Mouse (Mus musculus): ENCODE results near the gene Proca1. TPM values are rescaled to one million over a fixed set of nuclear protein-coding genes. Genes with fewer than 3 reads are reported as not detected.

Proca1 gene
- polyA plus RNA-seq, 1 experiment = not detected

GRCm38 (mm10) chr11:78231518-78231917 is 38.3 kb downstream of the Proca1 start:
- no peaks in the 10 kb centered on the region for H3K27me3 ChIP-seq (ENCODE audit: control insufficient read depth)
- no peak overlapping the region for H3K4me3 ChIP-seq (replicated peaks)
- H3K36me3 ChIP-seq (ENCODE audit: control insufficient read depth) = peaks cover 91% of the 10 kb centered on the region
- no peak for TF ChIP-seq TAL1 (IDR thresholded peaks at IDR 0.05; ENCODE audit: low read length)
- TF ChIP-seq GATA1 (IDR thresholded peaks at IDR 0.05; ENCODE audit: low read length) = no peak
- H3K4me1 ChIP-seq (ENCODE audit: control insufficient read depth) = peaks cover 5% of the 10 kb centered on the region
- no peaks in the 10 kb centered on the region for H3K9me3 ChIP-seq (ENCODE audit: control insufficient read depth, low read length)

DNA sequence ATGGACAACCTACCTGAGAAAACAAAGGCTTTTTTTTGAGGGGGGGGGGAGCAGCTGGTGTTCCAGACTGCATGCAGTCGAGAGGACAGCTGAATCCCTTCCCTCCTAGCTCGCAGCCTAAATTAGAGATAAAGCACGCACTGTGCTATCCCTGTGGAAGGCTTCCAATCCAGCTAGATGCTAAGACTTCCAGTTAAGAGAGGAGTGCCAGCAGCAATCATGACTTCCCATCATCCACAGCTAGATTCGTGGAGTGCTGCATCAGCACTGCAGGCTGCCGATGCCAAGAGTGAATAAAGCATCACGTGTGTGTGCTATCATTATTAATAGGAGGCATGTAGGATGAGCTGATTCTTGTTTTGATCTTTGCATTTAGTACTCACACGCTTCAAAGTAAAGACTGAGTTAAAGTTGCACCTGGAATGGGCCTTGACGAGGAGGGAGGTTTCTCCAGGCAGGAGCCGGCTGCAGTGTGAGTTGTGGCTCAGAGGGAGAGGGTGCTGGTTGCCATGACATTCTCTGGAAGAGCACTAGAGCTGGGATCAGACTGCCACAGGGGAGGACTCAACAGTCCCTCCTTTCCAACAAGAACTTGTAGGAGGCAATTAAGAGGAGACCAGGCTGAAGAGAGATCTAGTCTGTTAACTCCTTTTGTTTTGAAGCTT is 47.1 kb downstream of the Proca1 start:
- TF ChIP-seq GATA1 (IDR thresholded peaks at IDR 0.05; ENCODE audit: low read length) (no peak), TAL1 (IDR thresholded peaks at IDR 0.05; ENCODE audit: low read length) (no peak)
- no peak overlapping the region for H3K4me3 ChIP-seq (replicated peaks)
- H3K9me3 ChIP-seq (ENCODE audit: control insufficient read depth, low read length) = no peaks in the 10 kb centered on the region
- peaks cover 47% of the 10 kb centered on the region for H3K36me3 ChIP-seq (ENCODE audit: control insufficient read depth)
- H3K27me3 ChIP-seq (ENCODE audit: control insufficient read depth) = no peaks in the 10 kb centered on the region
- H3K4me1 ChIP-seq (ENCODE audit: control insufficient read depth) = peaks cover 25% of the 10 kb centered on the region

GRCm38 (mm10) chr11:78245261-78245626 is 52.1 kb downstream of the Proca1 start:
- H3K4me3 ChIP-seq (replicated peaks) = peak overlapping the region; percentile 74
- no peaks in the 10 kb centered on the region for H3K27me3 ChIP-seq (ENCODE audit: control insufficient read depth)
- H3K4me1 ChIP-seq (ENCODE audit: control insufficient read depth) = peaks cover 57% of the 10 kb centered on the region
- H3K9me3 ChIP-seq (ENCODE audit: control insufficient read depth, low read length) = no peaks in the 10 kb centered on the region
- TF ChIP-seq GATA1 (IDR thresholded peaks at IDR 0.05; ENCODE audit: low read length) = no peak
- TF ChIP-seq TAL1 (IDR thresholded peaks at IDR 0.05; ENCODE audit: low read length) = no peak
- H3K36me3 ChIP-seq (ENCODE audit: control insufficient read depth) = peaks cover 30% of the 10 kb centered on the region

GRCm38 (mm10) chr11:78245627-78246317 is 52.6 kb downstream of the Proca1 start, which contains the start of the genes Sdf2 and Supt6:
TSS of gene Sdf2 (plus strand) at chr11:78245746.
TSS of gene Supt6 (minus strand) at chr11:78245987.
- TF ChIP-seq TAL1 (IDR thresholded peaks at IDR 0.05; ENCODE audit: low read length) (no peak), GATA1 (IDR thresholded peaks at IDR 0.05; ENCODE audit: low read length) (no peak)
- H3K9me3 ChIP-seq (ENCODE audit: control insufficient read depth, low read length) = no peaks in the 10 kb centered on the region
- peaks cover 57% of the 10 kb centered on the region for H3K4me1 ChIP-seq (ENCODE audit: control insufficient read depth)
- peak within 1 kb of the TSS; percentile 74 for H3K4me3 ChIP-seq (replicated peaks)
- H3K27me3 ChIP-seq (ENCODE audit: control insufficient read depth) = no peaks in the 10 kb centered on the region
- H3K36me3 ChIP-seq (ENCODE audit: control insufficient read depth) = peaks cover 28% of the 10 kb centered on the region

GRCm38 (mm10) chr11:78246318-78247011 is 53.3 kb downstream of the Proca1 start:
- H3K9me3 ChIP-seq (ENCODE audit: control insufficient read depth, low read length) = no peaks in the 10 kb centered on the region
- H3K36me3 ChIP-seq (ENCODE audit: control insufficient read depth) = peaks cover 33% of the 10 kb centered on the region
- H3K27me3 ChIP-seq (ENCODE audit: control insufficient read depth) = no peaks in the 10 kb centered on the region
- H3K4me3 ChIP-seq (replicated peaks) = peak overlapping the region; percentile 74
- no peak for TF ChIP-seq TAL1 (IDR thresholded peaks at IDR 0.05; ENCODE audit: low read length)
- no peak for TF ChIP-seq GATA1 (IDR thresholded peaks at IDR 0.05; ENCODE audit: low read length)
- peaks cover 57% of the 10 kb centered on the region for H3K4me1 ChIP-seq (ENCODE audit: control insufficient read depth)

- Histone ChIP-seq H3K36me3 (ENCODE audit: control insufficient read depth) (peaks cover 34% of the 10 kb centered on the region), H3K9me3 (ENCODE audit: control insufficient read depth, low read length) (no peaks in the 10 kb centered on the region), H3K27me3 (ENCODE audit: control insufficient read depth) (no peaks in the 10 kb centered on the region), H3K4me3 (replicated peaks) (peak overlapping the region; percentile 74), H3K4me1 (ENCODE audit: control insufficient read depth) (peaks cover 53% of the 10 kb centered on the region)
- no peak for TF ChIP-seq GATA1 (IDR thresholded peaks at IDR 0.05; ENCODE audit: low read length)
- no peak for TF ChIP-seq TAL1 (IDR thresholded peaks at IDR 0.05; ENCODE audit: low read length)
These were observed 53.8 kb downstream of the Proca1 start for GRCm38 (mm10) chr11:78247012-78247348.

DNA sequence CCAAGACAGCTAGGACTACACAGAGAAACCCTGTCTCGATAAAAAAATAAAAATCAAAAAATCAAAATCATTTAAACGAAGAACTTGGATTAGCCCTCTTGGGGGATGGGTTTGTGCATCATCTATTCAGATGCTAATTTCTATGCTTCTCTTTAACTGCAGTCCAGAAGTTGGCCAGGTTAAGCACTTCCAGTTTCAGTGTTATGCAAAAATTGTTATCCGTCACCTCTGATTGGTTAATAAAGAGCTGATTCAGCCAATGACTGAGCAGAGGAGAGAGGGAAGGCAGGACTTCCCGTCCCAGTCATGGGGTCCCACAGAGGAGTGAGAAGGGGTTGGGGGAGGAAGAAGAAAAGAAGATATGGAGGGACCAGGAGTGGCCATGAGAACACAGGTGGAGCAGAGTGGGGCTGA is 54.5 kb downstream of the Proca1 start:
- Histone ChIP-seq H3K9me3 (ENCODE audit: control insufficient read depth, low read length) (no peaks in the 10 kb centered on the region), H3K27me3 (ENCODE audit: control insufficient read depth) (no peaks in the 10 kb centered on the region), H3K36me3 (ENCODE audit: control insufficient read depth) (peaks cover 39% of the 10 kb centered on the region), H3K4me1 (ENCODE audit: control insufficient read depth) (peaks cover 51% of the 10 kb centered on the region), H3K4me3 (replicated peaks) (peak overlapping the region; percentile 52)
- TF ChIP-seq GATA1 (IDR thresholded peaks at IDR 0.05; ENCODE audit: low read length) (no peak), TAL1 (IDR thresholded peaks at IDR 0.05; ENCODE audit: low read length) (no peak)

Other genes with a start within 250 kb of the Proca1 start
- gene Phf12, start 210.6 kb upstream of the Proca1 start, polyA plus RNA-seq (2012) = 16.6 and 19.3 TPM in 2 replicates
- 4.7 and 5.1 TPM in 2 replicates for gene Dhrs13, start 161.1 kb upstream of the Proca1 start, polyA plus RNA-seq (2012)
- gene Flot2, start 155.5 kb upstream of the Proca1 start, polyA plus RNA-seq (2012) = 4.8 and 5.4 TPM in 2 replicates
- 0.14 and 0.29 TPM in 2 replicates for gene Eral1, start 113.0 kb upstream of the Proca1 start, polyA plus RNA-seq (2012)
- 0.77 and 0.78 TPM in 2 replicates for gene Fam222b, start 98.7 kb upstream of the Proca1 start, polyA plus RNA-seq (2012)
- 7.2 and 9.4 TPM in 2 replicates for gene Traf4, start 27.8 kb upstream of the Proca1 start, polyA plus RNA-seq (2012)
- gene Nek8, start 16.7 kb upstream of the Proca1 start, polyA plus RNA-seq (2012) = 1.7 and 2.0 TPM in 2 replicates
- 91.9 and 97.7 TPM in 2 replicates for gene Tlcd1, start 16.7 kb upstream of the Proca1 start, polyA plus RNA-seq (2012)
- 168 and 429 TPM in 2 replicates for gene Rpl23a, start 9.8 kb upstream of the Proca1 start, polyA plus RNA-seq (2012)
- 0.13 and 0.26 TPM in 2 replicates for gene Rab34, start 5.0 kb upstream of the Proca1 start, polyA plus RNA-seq (2012)
- 0.32 and 0.49 TPM in 2 replicates for gene Sdf2, start 52.4 kb downstream of the Proca1 start, polyA plus RNA-seq (2012)
- 9.4 and 11.6 TPM in 2 replicates for gene Supt6, start 52.6 kb downstream of the Proca1 start, polyA plus RNA-seq (2012)
- gene 2610507B11Rik, start 68.4 kb downstream of the Proca1 start, polyA plus RNA-seq (2012) = 0.97 and 2.3 TPM in 2 replicates
- gene BC030499, start 97.4 kb downstream of the Proca1 start, polyA plus RNA-seq (2012) = 0.07 TPM in 1 of 2 replicates, not detected in the other
- 19.3 and 21.5 TPM in 2 replicates for gene Spag5, start 108.1 kb downstream of the Proca1 start, polyA plus RNA-seq (2012)
- 0.12 and 0.22 TPM in 2 replicates for gene Aldoc, start 129.6 kb downstream of the Proca1 start, polyA plus RNA-seq (2012)
- gene Pigs, start 135.0 kb downstream of the Proca1 start, polyA plus RNA-seq (2012) = 3.2 and 3.8 TPM in 2 replicates
- gene Unc119, start 150.1 kb downstream of the Proca1 start, polyA plus RNA-seq (2012) = 1.7 and 1.9 TPM in 2 replicates
- gene Foxn1, start 193.2 kb downstream of the Proca1 start, polyA plus RNA-seq (2012) = not detected in 2 replicates
- gene Slc13a2, start 228.8 kb downstream of the Proca1 start, polyA plus RNA-seq (2012) = not detected in 2 replicates

Data from erythroblast, embryonic 14.5 days (primary cell).